Mouse (Mus musculus) ES-Bruce4 (cell line): ENCODE results near the gene Thbs1. TPM values are rescaled to one million over a fixed set of nuclear protein-coding genes. Genes with fewer than 3 reads are reported as not detected.

Experiments used
- H3K27ac ChIP-seq: 2 replicates; pipeline ENCODE4 v1.5.1; 2012; ENCODE audit warnings: low read length, inconsistent platforms; ENCODE audit not compliant: insufficient read depth
- H3K27me3 ChIP-seq: 2 replicates; pipeline ENCODE4 v1.6.1; 2012; ENCODE audit warnings: mild to moderate bottlenecking, low read length, inconsistent platforms; ENCODE audit not compliant: control insufficient read depth, poor library complexity, insufficient read depth, severe bottlenecking
- H3K36me3 ChIP-seq: 2 replicates; pipeline ENCODE4 v1.6.1; 2012; ENCODE audit warnings: inconsistent platforms, mild to moderate bottlenecking, low read length, moderate library complexity; ENCODE audit not compliant: control insufficient read depth, poor library complexity, insufficient read depth, severe bottlenecking
- H3K4me1 ChIP-seq: one replicate; pipeline ENCODE4 v1.8.1; 2011; ENCODE audit warnings: low read length; ENCODE audit not compliant: control insufficient read depth, insufficient read depth
- H3K4me3 ChIP-seq: 2 replicates; pipeline ENCODE4 v1.5.1; 2011; ENCODE audit warnings: low read depth, mild to moderate bottlenecking, low read length
- H3K9ac ChIP-seq: 2 replicates; pipeline ENCODE4 v1.6.1; 2012; ENCODE audit warnings: low read depth, mild to moderate bottlenecking, inconsistent platforms; ENCODE audit not compliant: poor library complexity, severe bottlenecking
- H3K9me3 ChIP-seq: replicated peaks from 2 replicates; pipeline ENCODE4 v1.6.1; 2012; ENCODE audit warnings: mild to moderate bottlenecking, low read length, inconsistent platforms; ENCODE audit not compliant: control insufficient read depth, poor library complexity, insufficient read depth, severe bottlenecking
- CTCF ChIP-seq: IDR thresholded peaks from one replicate; pipeline ENCODE4 v1.8.1; 2011; ENCODE audit warnings: low read depth, low read length
- EP300 ChIP-seq: IDR thresholded peaks from 2 replicates; pipeline ENCODE4 v1.6.1; 2011; ENCODE audit warnings: low read depth, low read length; ENCODE audit not compliant: insufficient read depth
- POLR2A ChIP-seq: IDR thresholded peaks from one replicate; pipeline ENCODE4 v1.8.1; 2011; ENCODE audit warnings: low read length; ENCODE audit not compliant: insufficient read depth
- polyA plus RNA-seq: library from polyadenylated mRNA; stranded (reverse); fragments of >200 nt; gene quantifications from 2 replicates; pipeline ENCODE4 v1.2.4, GENCODE M21; 2011; ENCODE audit warnings: low read depth; ENCODE audit not compliant: missing spikeins, insufficient read depth, insufficient read length

Thbs1 gene
- polyA plus RNA-seq, 1 experiment, result 116 TPM

DNA sequence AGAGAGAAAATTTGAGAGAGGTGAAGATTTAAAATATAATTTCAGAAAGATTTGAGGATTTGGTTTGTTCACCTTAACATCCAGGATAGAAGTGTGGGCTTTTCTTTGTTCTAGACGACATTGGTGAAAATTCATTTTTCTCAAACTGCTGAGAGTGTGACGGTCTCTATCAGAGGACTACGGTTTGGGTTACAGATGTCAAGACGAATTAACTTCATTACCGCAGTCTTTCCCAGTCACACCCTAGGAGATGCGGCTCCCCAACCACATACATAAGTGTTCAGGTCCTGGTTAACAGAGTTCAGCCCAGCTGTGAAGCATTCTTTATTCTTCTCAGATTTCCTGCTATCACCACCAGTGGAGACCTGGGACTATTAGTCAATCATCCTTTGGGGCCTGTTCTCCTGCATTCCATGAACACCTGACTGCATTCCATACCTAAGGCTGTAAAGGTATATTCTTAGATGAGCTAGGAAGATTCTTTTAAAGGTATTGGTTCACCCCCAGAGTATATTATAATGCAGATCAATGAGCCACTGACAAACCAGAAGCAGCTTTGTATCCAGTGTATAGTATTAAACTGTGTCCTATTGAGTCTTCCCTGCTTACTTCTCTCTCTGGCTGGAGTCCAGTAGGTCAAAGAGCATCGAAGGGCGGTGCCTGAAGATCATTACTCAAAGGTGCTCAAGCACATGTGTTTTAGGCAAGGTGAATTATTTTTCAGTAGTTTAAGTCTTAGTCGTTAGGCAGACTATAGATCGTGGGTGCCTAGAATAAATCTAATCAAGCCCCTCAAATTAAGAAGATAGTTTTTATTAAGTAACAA lies 63.1 kb downstream of the Thbs1 start:
- Histone ChIP-seq H3K27ac (no peak overlapping the region), H3K36me3 (no peaks in the 10 kb centered on the region), H3K4me1 (no peaks in the 10 kb centered on the region), H3K27me3 (no peaks in the 10 kb centered on the region), H3K9ac (no peak overlapping the region), H3K9me3 (peaks cover 9% of the 10 kb centered on the region), H3K4me3 (no peak overlapping the region)
- TF ChIP-seq POLR2A, result no peak
- no peak for TF ChIP-seq EP300
- TF ChIP-seq CTCF, result no peak

Other genes starting within 250 kb of the Thbs1 start
- gene Fsip1, start 145.1 kb downstream of the Thbs1 start, polyA plus RNA-seq, result 3.1 and 3.3 TPM in 2 replicates